Comparison of ENCODE assay signal across 9 mouse cellular contexts in the genomic region with DNA sequence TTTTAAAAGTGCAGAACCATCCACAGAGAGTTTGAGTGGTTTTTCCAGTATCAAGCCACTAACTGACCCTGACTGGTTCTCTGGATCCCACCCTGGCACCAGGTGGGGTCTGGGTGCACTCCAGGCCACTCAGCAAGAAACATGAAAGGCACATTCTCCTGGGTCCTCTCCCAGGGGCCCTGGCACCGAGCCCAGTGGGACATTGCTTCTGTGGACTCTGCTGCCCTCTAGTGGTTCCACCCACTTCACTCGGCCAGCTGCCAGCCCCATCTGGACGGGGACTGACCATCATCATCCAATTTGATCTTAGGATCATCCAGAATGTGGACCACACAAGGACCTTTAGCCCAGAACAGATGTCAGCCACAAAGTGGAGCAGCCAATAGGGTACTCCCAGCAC. TPM values are rescaled to one million over a fixed set of nuclear protein-coding genes. Genes with fewer than 3 reads are reported as not detected.
A peak's percentile ranks its signal among the peaks of the same experiment; 100 is the strongest.
DNase-seq lines count a peak whose midpoint lies in the region; ATAC-seq and TF ChIP-seq lines count a peak whose summit lies in the region.
"Had no signal": no experiment of that assay in that cellular context is flagged by ENCODE, and none has a peak within 500 bp of the region (broad histone marks: within the 10 kb centered on the region; RNA-seq: fewer than 3 reads in every experiment).

No protein-coding gene starts in this region.

- no peak for TF ChIP-seq POLR2A in ES-Bruce4 (IDR thresholded peaks at IDR 0.05; ENCODE audit: insufficient read depth, low read length)

- H3K9me3 ChIP-seq in ES-Bruce4 (replicated peaks; ENCODE audit: control insufficient read depth, insufficient read depth, low read length, poor library complexity, severe bottlenecking), result no peaks in the 10 kb centered on the region
- no peaks in the 10 kb centered on the region for H3K9me3 ChIP-seq in lung, embryonic 16.5 days (ENCODE audit: control insufficient read depth, low read length)
- H3K9me3 ChIP-seq: hindbrain, embryonic 15.5 days had no signal

- no peaks in the 10 kb centered on the region for H3K36me3 ChIP-seq in ES-Bruce4 (ENCODE audit: control insufficient read depth, insufficient read depth, low read length, poor library complexity, severe bottlenecking)
- no peaks in the 10 kb centered on the region for H3K36me3 ChIP-seq in lung, embryonic 16.5 days (ENCODE audit: control insufficient read depth, insufficient read depth, low read length)
- H3K36me3 ChIP-seq: hindbrain, embryonic 15.5 days had no signal

- TF ChIP-seq CTCF in ES-Bruce4 (IDR thresholded peaks at IDR 0.05; ENCODE audit: low read depth, low read length), result peak; percentile 92
- TF ChIP-seq CTCF in gastrocnemius, adult 2 months (IDR thresholded peaks at IDR 0.05), result peak; percentile 95

- ATAC-seq in lung, embryonic 16.5 days (ENCODE audit: low read depth), result peak; percentile 65

- no peak overlapping the region for H3K27ac ChIP-seq in ES-Bruce4 (ENCODE audit: insufficient read depth, low read length)
- H3K27ac ChIP-seq in gastrocnemius, adult 2 months, result no peak overlapping the region
- no peak overlapping the region for H3K27ac ChIP-seq in lung, embryonic 16.5 days (ENCODE audit: low read length)
- H3K27ac ChIP-seq: hindbrain, embryonic 15.5 days had no signal

- no peak overlapping the region for H3K9ac ChIP-seq in ES-Bruce4 (ENCODE audit: low read depth, poor library complexity, severe bottlenecking)
- no peak overlapping the region for H3K9ac ChIP-seq in lung, embryonic 16.5 days (ENCODE audit: low read length)
- H3K9ac ChIP-seq: hindbrain, embryonic 15.5 days had no signal

- no peaks in the 10 kb centered on the region for H3K4me1 ChIP-seq in ES-Bruce4 (ENCODE audit: control insufficient read depth, insufficient read depth, low read length)
- 0 out of 2 replicates have a peak, but pooled peaks cover 2% of the 10 kb centered on the region for H3K4me1 ChIP-seq in lung, embryonic 16.5 days (replicated peaks; ENCODE audit: control insufficient read depth, insufficient read depth, low read length)
- H3K4me1 ChIP-seq: hindbrain, embryonic 15.5 days had no signal

- 0% methylated on average over 3 of the region's 3 CpGs for WGBS in lung, embryonic 16.5 days

- no peak overlapping the region for H3K4me3 ChIP-seq in ES-Bruce4 (ENCODE audit: low read depth, low read length)
- H3K4me3 ChIP-seq in gastrocnemius, adult 2 months, result no peak overlapping the region
- H3K4me3 ChIP-seq in lung, embryonic 16.5 days (ENCODE audit: low read length), result no peak overlapping the region
- H3K4me3 ChIP-seq: hindbrain, embryonic 15.5 days had no signal

- H3K4me2 ChIP-seq in lung, embryonic 16.5 days (ENCODE audit: low read depth, low read length), result no peak overlapping the region
- H3K4me2 ChIP-seq: hindbrain, embryonic 15.5 days had no signal

- intact Hi-C loops in gastrocnemius, adult 2 months (cut with DNase I), result no loop called here

- H3K27me3 ChIP-seq in ES-Bruce4 (ENCODE audit: control insufficient read depth, insufficient read depth, low read length, poor library complexity, severe bottlenecking), result no peaks in the 10 kb centered on the region
- H3K27me3 ChIP-seq in lung, embryonic 16.5 days (ENCODE audit: control insufficient read depth, insufficient read depth, low read depth, low read length), result no peaks in the 10 kb centered on the region; the same call in 1 of the 2 replicates

- no peak for TF ChIP-seq EP300 in ES-Bruce4 (IDR thresholded peaks at IDR 0.05; ENCODE audit: insufficient read depth, low read depth, low read length)

- peak; percentile 68 for DNase-seq in 3T3-L1 (ENCODE audit: low read depth, low spot score)
- peak; percentile 76 for DNase-seq in cerebellum, adult 9-10 months
- DNase-seq in gastrocnemius, adult 2 months, result peak; percentile 86
- DNase-seq in kidney, postnatal 10 days, result peak; percentile 92
- peak; percentile 73 to 80 for DNase-seq in right cerebral cortex, adult 2 months (ENCODE audit: low spot score in 2 of 2)
- no peak for DNase-seq in c-Kit-positive CD71-positive TER-119-positive erythroid progenitor cells, embryonic 14.5 days (ENCODE audit: low spot score)

RNA-seq across cellular contexts. Expression of gene Rapgef1, which starts 15.6 kb away (rescaled TPM):
- polyA plus RNA-seq in ES-Bruce4 (2011; ENCODE audit: insufficient read depth, insufficient read length, low read depth, missing spikeins), result 35.0 and 37.0 TPM in 2 replicates
- 100 to 1,000 TPM; 135 to 139 TPM for total RNA-seq in gastrocnemius, adult 2 months (2021)
- 10.7 and 12.2 TPM in 2 replicates for polyA plus RNA-seq in lung, embryonic 16.5 days (2015; fragmentation: Nextera tagmentation; extraction: Ambion mirVana)
